Mouse (Mus musculus) cerebellum, adult 9-10 months (tissue): ENCODE measurements at regions not wholly inside any gene's neighbourhood (a gene's known extent, or its start where the extent isn't known, plus 50 kb on each side); places are given as distances from the start of the nearest gene placed in this dataset.
A peak's percentile ranks its signal among the peaks of the same experiment; 100 is the strongest.

Experiments
- DNase-seq: peaks from one replicate; pipeline ENCODE4 v3.0.0; 2022

DNA sequence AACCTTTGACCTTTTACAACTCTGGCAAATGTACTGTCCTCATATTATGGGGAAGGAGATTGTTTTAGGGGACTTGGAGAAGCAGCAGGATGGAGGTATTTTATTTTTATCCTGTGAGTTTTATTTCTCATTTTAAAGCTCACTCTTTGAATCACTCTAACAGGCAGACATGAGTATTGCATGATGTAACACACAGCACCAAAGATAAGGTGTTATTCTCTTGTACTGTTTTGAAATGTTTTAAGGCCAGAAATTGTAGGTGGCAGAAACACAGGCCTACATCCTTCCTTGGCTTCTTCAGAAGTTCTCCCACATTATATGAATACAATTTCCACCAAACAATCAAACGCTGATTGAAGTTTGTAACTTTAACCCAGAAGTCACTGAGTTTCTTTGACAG is 377.9 kb upstream of the Nr2f1 start:
- no peak for DNase-seq

DNA sequence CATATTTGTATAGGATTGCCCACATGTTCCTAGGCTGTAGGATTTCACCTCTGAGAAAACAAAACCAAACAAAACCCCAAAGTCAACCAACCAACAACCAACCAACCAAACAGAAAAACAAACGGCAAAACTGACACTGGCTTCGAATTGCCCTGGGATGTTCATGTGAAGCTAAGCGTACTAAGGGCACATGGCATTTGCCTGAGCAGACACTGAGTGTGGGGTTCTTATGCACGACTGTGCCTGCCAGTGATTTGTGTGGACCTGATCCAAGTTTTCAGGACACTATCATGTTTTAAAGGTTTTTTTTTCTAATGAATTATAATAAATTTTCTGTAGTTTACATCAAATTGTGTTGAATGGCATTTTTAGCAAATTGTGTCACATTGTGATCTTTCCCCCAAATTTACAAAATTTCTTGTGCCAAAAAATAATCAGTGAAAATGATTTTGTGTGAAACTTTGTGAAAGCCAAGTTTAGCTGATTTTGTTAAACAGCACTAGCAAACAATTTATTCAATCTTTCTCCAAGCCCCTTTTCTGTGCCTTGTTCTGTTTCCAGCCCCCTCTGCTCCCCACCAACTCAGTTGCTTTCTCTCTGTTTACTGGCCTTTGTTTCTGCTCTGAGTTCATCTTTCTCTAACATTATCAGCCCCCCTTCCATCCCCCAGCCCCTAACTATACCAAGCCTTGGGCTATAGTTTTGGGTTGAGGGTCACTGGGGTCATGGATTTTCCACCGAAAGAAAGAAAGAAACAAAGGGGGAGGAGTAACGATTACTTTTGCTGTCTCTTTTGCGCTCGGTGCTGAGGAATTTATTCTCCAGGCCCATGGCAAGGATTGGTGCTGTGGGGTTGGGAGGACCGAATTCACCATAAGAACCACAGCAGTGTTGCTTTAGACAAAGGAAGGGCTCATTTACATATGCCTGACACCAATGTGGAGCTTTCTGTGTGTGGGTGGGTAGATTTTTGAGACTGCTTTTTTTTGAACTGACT is 377.0 kb upstream of the Nr2f1 start:
- no peak for DNase-seq

DNA sequence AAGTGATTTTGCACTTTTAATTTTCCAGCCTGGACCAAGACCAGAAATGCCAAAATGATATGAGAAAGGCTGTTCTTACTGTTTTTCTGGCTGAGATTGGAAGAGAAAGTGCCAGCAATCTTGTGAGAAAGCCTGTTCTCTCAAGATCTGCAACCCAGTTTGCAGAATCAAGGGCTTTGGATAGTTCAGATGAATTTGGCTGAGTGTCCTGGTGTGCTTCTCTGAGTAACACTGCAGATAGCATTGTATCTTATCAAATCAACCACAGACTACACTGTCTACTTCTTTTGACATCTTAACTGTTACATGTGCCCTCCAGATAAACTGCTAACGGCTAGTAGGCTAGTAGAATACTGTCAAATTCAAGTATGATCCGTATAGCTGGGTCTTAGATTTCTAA is 371.5 kb upstream of the Nr2f1 start:
- no peak for DNase-seq

DNA sequence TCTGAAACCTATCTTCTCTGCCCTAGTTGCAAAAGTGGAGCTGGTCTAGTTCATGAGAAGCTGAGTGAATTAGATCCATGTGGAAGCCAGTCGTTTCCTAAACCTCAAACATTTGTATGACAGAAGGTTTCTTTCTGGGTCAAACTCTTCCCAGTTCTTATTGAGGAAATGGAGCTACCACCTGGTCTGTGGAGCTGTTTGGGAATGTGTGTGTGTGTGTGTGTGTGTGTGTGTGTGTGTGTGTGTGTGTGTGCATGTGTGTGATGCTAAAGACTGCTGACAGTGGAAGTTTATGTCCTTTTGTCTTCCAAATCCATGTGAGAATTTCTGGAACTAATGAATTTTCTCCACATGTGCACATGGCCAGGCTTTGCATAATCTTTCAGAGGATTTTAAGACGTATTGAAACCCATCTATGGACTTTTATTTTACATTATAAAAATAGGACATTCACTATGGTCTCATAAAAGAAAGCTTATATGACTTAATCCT is 324.9 kb upstream of the Nr2f1 start:
- DNase-seq, result no peak

DNA sequence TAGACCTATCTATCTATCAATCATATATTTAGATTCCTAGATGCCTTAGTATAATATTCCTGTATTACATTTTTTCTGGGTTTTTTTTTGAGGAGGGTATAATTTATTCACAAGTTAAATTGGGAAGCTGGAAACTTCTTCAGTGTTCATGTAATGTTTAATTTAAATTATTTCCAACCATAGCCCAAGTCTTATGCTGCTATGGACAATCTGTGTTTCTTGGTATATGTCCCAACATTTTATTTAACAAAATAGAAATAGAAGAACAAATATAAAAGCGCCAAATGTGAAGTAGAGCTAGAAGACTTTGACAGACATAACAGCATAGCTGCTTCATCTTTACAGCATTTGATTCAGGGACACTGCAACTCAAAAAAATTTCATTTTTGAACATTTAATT is 321.2 kb upstream of the Nr2f1 start:
- DNase-seq, result no peak

DNA sequence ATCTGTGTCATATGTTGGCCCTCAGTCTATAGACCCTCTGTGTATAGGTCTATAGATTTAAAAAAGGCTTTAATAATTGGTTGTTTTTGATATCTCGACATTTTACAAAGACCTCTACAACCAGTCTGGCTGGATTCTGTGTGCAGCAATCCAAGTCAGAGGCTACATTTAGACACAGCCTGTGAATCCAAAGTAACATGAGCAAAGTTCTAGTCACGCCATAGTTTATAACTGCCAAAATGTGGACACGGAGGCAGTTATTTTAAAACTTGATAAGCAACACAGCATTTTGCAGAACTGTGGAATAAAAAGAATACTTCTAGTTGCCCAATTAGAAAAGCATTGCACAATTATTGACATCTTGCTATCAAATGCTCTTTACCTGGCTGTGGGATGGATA is 320.6 kb upstream of the Nr2f1 start:
- DNase-seq, result no peak

DNA sequence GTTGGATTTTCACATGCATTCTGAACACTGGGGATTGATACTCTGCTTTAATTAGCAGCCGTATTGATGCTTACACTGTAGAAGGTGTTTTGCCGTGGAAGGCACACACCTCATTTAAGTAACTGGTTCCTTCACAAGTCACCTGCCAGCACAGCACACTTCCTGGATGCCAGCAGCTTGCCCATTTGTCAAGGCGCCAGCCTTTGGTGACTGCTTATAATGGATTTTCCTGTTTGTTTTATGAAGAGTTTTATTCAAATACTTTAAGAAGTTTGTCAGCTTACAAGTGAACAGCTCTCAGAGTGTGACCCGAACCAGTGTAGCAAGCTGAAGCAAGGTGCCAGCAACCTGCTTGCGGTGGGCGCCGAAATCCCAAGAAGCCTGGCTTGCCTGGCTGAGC is 301.0 kb upstream of the Nr2f1 start:
- DNase-seq, result no peak

DNA sequence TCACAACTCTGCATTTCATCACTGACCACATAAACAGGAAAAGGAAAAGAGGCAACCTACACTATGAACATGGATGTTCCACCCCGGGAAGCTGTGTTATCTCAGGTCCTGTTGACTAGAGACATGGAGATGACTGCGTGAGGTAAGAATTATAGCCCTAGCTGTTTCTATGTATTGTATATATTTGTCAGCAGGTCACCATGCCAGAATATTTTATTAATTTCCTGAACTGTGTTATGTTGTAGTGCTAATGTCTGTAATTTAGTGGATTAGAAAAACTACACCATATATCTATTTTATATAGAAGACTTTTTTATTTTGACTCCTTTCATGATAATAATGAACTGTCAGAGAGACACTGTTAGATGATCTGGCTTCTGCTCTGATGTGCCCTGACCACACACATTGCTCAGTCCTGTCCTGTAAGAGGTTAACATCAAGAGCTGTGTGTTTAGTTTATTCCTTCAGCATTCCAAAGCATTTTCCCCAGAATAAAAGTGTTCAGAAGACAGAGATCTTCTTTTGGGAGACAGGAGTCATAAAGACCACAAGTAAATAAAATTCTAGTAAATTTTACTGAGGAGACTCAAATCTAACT is 284.3 kb upstream of the Nr2f1 start:
- no peak for DNase-seq

DNA sequence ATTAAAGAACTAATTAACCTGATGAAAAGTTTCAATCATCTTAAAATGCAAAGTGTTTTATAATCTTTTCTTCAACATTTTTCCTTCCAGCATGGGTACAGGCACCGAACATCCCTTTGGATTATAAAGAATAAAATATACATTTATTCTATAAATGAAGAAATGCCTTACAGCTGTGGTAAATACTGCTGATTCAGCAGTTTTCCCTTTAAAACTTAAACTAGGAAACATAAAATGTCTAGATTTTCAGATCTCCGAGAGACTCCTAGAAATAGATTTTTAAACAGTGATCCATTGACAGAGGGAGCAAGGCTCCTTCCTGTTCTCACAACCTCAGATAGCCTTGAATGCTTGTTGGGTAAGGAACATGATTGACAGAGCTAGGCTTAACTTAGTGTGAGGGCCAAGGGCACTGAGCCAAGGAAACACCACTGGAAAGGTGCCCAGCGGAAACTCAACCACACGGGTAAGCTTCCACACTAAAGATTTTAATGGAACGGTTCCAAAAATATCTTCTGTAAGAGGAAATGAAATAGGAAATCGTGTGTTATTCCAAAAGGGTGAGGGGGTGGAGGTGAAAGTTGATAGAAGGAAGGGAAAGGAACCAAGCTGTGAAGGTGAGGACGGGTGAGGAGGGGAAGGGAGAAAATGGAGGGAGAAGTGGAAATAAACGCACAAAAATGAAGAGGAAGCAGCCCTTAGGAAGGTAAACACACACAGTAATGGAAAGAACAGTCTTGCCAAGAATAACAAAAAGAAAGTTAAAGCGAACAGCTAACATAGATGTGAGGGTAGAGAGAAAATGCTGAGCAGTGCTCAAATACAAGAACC is 283.6 kb upstream of the Nr2f1 start:
- DNase-seq, result no peak

DNA sequence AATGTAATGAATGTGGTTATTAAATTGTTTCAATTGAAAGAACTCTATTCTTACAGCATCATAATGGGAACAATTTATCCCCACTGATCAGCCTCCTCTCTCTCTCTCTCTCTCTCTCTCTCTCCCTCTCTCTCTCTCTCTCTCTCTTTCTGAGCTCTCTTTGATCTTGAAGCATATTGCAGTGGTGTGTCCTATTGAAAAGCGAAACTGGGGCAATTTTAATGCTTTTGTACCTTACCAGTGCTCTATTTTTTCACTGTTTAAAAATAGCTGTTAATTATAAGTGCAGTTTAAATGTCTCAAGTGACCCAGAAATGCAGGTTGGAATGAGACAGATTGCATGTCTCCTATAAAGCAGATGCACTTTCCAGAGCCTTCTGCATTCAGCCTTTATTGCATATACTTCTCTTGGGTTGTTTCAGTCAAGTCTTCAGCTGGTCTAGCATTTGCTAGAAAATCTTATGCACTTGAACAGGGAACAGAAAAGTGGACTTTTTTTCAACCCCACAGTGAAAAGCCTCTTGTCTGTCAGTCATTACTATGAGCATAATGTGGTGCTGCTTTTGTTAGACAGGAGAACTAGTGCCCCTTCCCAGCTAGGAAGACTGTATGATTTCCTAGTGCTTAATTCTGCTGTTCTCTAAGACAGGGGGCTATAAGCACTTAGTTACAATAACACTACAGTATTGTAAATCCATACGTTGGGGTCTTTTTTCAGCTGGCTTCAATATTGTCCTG is 251.9 kb upstream of the Nr2f1 start:
- DNase-seq, result no peak

DNA sequence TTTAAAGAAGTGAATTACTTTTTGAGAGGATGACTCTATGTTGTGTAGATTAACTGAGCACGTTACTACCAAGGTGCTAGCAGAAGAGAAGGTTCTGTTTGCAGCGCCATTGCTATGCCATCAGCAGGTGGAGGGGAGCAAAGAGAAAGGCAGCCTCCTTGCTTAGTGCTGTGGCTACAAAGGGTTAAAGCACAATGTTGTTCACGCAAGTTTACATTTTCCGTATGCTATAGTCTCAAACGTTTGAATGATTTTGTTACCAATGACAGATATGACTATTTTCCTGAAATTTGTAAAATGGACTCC is 247.1 kb upstream of the Nr2f1 start:
- no peak for DNase-seq

DNA sequence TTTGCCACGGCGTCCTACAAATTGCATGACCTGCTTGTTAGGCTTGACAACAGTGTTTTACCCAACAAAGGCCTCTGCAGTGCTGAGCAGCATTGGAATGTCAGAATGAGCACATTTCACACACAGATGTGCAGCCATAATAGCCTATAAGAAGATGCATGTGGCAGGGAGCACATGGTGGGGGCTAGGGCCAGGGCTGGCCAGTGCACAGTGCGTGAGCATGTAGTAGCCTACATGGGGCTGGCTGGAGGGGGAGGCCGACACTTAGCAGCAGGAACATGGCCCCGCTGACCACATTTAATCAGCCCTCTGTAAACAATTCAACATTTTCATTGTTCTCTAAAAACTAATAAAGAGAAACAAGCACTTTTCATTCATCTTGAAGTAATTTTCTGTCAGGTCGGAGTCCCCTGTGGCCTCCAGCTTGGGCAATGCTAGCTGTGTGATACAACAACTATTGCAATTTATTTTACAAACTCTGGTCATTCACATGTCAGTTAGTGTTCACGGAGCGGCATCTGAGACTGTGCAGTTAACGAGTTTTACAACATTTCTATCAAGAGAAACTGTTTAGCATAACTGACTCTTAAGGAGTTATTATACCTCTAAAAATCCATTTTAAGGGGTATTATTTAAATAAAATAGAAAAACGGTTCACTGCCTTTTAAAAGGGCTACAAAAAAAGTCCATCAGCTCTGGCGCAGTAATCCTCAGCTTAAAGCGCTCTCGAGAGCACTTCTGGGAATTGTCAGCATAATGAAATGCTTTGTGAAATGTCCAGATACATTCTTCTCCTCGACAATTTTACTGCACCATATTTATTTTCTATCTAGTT is 246.6 kb upstream of the Nr2f1 start:
- DNase-seq, result no peak

DNA sequence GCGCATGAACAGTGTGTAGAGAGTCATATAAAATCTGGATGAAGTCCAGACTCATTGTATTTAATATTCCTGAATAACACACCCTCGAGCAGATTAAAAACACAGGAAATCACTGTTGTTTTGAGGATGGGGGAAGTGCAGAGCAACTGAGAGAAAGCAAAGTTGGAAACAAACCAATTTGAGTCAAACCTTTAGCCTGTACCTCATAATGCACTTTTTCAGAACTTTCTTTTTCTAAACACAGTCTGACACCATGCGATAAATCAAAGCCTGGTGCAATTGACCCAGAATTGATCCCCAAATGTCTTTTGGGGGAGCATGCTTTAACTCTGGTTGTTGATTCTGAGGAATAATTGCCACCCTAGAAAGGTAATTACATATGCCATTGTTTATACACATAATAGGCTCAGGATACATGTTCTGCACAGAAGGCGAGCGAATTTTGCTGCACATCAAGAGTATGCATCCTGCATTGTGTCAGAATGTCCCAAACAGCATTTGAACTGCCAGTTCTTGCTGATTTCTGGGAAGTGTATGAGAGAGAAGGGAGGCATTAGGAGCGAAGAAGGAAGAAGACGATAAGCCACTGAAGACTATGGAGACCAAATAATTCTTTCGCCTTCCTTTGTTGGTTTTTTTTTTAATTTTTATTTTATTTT is 245.3 kb upstream of the Nr2f1 start:
- DNase-seq, result no peak

DNA sequence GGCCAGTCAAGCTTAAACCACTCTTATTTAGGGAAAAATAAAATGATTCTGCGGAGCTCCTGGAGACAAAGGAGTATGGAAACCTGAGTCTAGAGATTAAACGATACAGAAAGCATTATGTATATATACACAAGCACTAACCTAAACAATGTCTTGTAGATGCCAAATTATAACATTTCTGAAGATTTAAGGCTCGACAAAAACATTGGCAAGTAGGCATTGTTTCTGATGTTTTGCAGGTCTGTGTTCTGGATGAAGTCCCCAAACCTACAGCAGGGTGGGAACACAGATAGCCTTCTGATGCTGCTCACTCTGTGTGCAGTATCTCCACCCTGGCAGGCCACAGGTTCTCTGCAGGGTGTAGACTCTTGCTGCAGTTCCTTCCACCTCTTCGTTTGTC is 228.9 kb upstream of the Nr2f1 start:
- no peak for DNase-seq

DNA sequence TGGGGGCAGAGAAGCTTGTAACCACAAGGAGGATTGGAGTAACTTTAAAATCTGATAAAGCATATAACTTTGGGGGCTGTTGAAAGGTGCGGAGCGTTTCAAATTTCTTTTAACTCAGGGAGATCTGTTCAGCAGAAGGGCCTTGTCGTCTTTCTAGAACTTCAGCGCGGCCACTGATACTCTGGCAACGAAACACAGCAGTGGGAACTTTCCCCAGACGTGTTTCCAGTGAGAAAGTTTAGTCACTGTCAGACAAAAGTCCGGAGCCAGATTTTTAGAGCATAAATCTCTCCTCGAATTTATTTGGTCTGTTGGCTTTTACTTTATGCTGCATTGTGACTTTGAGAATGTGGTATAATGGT is 228.5 kb upstream of the Nr2f1 start:
- no peak for DNase-seq

DNA sequence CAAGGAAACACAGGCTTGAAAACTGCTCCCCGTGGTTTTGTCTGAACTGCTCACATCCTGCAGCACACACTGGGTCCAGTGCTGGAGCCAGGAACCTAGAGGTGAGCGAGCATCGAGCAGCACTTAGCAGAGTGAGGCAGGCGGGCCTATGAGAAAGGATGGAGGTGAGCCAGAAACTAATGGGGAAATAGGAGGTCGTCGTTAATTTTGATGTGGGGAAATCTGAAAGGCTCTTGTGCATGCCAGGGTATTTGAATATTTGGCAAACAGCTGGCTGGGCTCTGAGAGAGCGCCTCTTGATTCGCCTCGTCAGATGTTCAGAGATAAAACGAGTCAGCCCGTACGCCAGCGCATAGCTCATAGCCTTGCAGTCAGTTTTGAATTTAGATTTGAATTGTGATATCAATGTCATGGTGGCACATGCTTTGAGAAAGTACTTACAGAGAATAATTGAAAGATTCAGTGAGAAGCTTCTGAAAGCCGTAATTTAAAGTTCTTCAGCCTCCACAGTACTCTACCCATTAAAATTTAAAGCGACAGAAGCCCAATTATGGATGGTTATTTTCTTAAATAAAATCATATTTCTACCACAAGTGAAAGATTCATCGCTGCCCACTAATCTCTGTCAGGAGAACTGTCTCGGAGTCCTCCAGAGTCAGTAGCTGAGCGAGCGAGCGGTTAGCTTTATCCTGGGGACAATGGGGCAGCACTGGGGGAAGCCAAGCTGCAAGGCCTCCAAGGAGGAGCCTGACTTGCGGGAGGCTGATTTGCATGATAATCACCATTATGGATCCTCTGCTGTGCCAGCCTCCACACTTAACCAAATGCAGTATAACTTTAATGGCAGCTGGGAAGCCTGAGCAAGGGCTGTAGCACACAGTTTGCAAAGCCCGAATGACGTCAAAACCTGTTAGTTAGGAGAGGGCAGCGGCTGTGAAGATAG is 227.9 kb upstream of the Nr2f1 start:
- peak; percentile 12 for DNase-seq

DNA sequence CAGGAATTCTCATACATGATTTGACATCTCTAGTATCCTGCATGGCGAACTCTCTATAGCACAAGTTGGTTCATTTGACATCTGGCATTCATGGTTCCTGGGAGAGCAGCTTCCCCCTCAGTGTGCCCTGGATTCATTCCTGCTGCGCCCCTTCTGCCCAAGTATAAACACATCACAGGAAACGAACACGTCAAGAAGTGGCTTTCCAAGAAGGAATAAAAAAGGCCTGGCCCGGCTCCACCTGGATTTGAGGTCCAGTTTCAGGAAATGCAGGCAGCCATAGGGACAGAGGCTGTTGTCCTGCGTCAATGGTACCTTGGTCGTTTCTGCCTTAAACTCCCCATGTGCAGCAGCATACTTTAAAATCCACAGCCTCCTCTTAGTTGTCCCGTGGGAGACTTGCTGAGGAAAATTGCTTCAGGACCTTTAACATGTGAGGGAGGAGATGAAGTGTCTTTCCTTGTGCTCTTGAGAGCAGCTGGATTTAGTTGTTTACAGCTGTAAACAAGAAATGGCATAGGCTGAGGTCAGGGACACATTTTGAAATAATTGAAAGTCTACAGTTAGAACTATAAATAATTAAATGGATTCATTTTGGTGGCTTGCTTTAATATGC is 226.9 kb upstream of the Nr2f1 start:
- DNase-seq, result no peak

DNA sequence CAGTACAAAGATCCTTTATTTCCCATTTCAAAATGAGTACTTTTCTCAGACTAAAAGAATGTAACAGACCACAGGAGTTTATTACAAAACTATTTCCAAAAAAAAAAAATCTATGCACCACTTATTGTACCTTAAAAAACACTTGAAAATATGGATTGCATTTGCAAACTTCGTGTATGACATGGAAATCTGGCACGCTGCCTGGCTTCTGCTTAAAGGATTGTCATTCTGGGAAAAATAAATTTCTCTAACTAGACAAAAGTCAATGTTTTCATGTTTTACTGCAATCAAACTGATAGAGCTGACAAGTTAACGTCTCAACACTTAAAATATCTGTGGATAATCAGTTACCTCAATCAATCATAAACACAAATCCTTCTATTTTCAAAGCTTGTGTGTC is 205.5 kb upstream of the Nr2f1 start:
- no peak for DNase-seq

DNA sequence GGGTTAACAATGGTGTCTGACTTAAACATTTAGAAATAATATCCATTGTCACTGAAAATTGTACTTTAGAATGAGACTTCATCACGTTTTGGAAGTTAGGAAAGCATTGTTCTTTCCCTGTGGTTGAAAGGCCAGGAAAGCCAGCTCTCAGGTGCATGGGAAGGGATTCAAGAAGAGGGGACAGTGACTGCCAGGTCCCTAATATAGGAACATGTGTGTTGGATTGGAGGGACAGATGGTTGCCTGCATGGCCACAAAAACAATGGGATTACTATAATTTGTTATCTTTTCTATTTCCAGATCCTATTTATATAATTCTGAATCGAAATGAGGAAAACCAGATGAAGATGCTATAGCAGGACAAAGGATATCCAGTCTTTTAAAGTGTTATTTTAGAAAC is 184.2 kb upstream of the Nr2f1 start:
- peak; percentile 77 for DNase-seq

DNA sequence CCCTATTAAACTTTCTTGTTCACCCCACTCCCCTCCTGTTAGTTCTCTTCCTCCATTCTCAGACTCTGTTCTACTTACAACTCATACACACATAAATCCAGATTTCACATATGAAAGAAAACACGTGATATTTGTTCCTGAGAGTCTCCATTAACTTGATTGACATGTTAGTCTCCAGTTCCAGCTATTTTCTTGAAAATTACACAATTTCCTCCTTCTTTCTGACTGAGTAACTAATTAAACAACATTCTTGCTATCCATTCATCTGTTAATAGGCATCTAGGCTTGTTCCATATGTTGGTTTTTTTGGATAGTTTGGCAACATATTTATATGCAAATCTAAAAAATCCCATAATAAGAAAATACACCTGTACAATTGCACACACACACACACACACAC is 161.7 kb upstream of the Nr2f1 start:
- DNase-seq, result no peak
